Mouse (Mus musculus) G1E (cell line): Measurements from ENCODE around the gene Dnajc12.

Source experiments
- CTCF ChIP-seq: IDR thresholded peaks from 2 replicates; pipeline ENCODE4 v1.5.1; 2012; ENCODE audit warnings: low read depth, low read length, inconsistent platforms, mixed read lengths
- TAL1 ChIP-seq: conservative IDR thresholded peaks from 2 replicates; pipeline ENCODE4 v1.6.1; 2012; ENCODE audit warnings: low read depth, low read length, inconsistent platforms, mixed read lengths

GRCm38 (mm10) chr10:63429023-63429340 is 46.7 kb downstream of the Dnajc12 start:
- TF ChIP-seq CTCF (no peak), TAL1 (no peak)
